Mouse (Mus musculus) heart, adult 2 months (tissue): ENCODE data around the gene Fdx1l.

Experiments
- CTCF ChIP-seq: fragments of 200-600 bp; IDR thresholded peaks from 2 replicates; pipeline ENCODE4 v1.8.1; 2022; ENCODE audit warnings: antibody characterized with exemption, mild to moderate bottlenecking, moderate library complexity
- EP300 ChIP-seq: fragments of 200-500 bp; IDR thresholded peaks from 2 replicates; pipeline ENCODE4 v1.6.1; 2011; ENCODE audit warnings: low read depth, low read length, control low read depth; ENCODE audit not compliant: insufficient read depth
- POLR2A ChIP-seq: fragments of 200-500 bp; IDR thresholded peaks from 2 replicates; pipeline ENCODE4 v1.6.1; 2011; ENCODE audit warnings: mild to moderate bottlenecking, low read depth, low read length, control low read depth; ENCODE audit not compliant: insufficient read depth

DNA sequence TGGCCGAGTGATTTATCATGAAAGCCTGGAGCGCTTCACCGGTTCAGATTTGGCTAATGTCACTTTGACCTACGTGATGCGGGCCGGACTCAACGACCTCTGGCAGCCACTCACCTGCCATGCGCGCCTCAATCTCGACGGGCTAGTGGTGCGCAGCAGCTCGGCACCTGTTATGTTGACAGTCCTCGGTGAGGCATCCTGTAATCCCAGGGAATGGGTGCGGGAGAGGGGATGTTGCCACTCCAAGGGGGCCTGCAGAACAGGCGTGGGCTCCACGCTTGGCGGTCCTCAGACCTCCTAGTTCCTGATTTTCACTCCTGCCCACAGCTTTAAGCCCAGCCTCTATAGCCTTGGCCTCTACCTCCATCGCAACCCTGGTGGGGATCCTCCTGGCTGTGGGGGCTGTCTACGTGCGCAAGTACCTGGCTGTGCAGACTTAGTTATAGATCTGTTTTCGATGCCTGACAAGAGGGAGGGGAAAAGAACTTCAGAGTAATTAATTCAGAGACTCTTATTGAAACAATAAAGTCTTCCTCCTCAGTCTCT, 43.3 kb downstream of the Fdx1l start:
- no peak for TF ChIP-seq POLR2A
- no peak for TF ChIP-seq CTCF
- no peak for TF ChIP-seq EP300
